Mouse (Mus musculus) left cerebral cortex, adult 11 months (tissue): ENCODE measurements around the gene Hexim2.

Experiments used
- DNase-seq: peaks from one replicate; pipeline ENCODE4 v3.0.0; 2022; ENCODE audit warnings: low spot score

Hexim2 gene

DNA sequence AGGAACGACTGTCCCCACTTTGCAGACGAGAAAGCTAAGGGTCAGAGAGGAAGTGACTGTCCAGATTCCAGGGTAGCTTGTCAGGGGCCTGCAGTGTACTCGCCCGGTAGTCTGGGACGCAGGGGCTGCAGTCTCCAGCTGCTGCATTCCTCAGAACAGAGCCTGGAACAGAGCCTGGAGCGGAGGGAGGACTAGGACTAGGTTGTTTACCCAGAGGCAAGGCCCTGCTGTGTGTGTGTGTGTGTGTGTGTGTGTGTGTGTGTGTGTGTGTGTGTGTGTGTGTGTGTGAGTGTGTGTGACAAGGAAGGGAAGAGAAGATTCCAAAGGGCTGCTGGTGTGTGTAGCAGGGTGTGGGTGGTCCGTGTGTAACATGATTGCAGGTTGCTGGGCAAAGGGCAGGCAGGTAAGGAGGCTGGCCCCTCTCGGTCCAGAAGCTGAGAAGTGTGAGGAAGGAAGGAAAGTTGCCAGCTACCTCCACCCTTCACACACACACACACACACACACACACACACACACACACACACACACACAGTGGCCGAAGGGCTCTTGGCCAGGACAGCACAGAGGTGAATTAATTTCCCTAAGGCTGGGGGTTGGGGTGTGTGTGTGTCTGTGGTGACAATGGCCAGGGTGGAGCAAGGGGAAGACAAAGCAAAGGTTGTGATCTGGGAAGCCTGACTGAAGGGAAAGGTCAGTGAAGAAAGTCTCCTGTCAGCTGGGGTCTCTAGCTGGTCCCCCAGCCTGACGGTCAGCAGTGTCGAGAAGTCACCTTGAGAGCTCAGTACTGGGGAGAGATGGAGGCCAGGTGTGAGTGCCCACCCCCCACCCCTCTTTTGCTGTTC is 9.1 kb downstream of the Hexim2 start:
- no peak for DNase-seq

GRCm38 (mm10) chr11:103141944-103142255 is 9.7 kb downstream of the Hexim2 start:
- DNase-seq, result no peak

DNA sequence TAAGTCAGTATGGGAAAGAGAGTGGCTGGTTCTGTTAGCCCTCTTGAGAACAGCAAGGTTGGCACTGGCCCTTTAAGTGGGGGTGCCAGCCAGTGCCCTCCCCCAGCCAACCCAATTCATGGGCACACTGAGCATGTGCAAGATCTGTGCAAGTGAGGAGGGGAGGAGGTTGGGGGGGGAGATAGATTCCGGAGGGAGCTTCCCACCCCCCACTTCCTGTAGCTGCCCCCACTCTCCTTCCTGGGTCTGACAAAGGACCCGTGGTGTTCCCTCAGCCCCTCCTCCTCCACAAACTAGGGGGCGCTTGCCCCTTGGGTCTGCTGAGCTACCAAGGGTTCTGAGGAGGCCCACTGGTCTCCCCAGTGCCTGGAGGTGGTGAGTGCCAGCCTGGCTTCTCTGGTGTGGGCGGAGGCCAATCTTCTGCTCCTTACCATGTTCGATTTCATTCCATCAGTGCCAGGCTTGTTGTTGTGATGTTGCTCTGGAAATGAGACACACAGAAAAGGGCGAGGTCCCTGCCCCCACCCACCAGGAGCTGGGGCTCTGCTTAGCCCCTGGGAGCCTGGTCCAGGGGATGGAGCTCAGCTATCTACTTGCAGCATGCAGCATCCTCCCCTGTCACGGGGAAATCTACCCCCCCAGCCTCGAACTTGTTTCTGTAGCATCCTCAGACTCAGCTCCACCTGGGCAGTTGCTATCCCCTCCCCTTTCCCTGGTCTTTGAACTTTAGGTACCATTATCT is 10.4 kb downstream of the Hexim2 start:
- DNase-seq, result peak; percentile 89

DNA sequence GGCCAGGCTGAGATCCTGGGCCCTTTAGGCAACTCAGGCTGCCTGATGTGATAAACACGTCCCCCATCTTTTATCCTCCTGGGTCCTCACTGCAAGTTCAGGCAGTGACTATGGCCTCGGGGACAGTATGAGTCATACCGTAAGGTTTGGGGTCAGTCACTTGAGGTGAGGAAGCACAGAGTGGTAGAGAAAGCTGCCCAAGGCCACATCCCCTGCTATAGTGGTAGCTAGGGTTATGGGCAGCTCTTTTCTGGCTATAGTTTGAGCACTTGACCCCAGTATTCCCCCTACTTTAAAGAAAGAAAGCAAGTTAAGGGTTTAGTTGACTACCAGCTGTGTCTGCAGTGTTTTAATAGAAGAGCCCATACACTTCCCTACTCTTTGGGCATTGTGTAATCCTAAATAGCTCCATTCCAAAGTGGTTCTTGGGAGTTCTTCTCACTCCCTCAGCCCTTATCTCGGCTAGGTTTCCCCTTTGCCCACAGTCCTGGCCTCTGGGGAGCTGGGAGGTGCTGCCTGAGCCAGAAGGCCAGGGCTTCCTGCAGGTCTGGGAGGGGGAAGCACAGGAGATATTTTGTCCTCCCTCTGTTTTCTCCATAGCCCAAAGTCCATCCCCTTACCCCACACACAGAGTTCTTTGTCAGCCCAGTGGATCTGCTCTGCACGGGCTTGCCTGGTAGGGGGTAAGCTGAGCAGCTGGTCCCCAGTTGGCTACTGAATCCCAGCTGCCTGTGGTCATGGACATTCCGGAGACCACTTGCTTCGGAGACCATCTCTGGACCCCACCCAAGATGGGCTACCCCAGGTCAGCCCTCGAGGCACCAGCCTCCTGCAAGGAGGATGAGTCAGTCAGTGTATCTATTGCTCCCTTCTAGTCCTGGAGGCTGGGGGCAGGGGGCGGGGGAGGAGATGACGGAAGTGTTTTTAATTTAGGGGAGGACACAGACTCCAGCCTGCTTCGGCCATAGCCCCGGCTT is 12.4 kb downstream of the Hexim2 start:
- no peak for DNase-seq

DNA sequence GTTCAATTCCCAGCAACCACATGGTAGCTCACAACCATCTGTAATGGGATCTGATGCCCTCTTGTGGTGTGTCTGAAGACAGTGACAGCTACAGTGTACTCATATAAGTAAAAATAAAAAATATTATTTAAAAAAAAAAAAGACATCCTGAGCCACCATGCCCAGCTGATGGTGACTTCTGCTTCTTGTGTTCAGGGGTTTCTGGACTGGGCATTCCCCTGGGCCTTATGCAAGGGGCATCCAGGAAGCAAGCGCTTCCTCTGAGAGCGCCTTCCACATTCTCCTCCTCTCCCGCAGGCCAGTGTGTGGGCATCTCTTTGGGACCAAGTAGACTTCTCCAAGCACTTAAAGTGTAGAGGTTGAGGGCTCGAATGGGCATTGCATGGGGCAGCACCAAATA is 14.2 kb downstream of the Hexim2 start:
- no peak for DNase-seq

- DNase-seq, result no peak
Observed at GRCm38 (mm10) chr11:103147766-103148165, 15.5 kb downstream of the Hexim2 start.

DNA sequence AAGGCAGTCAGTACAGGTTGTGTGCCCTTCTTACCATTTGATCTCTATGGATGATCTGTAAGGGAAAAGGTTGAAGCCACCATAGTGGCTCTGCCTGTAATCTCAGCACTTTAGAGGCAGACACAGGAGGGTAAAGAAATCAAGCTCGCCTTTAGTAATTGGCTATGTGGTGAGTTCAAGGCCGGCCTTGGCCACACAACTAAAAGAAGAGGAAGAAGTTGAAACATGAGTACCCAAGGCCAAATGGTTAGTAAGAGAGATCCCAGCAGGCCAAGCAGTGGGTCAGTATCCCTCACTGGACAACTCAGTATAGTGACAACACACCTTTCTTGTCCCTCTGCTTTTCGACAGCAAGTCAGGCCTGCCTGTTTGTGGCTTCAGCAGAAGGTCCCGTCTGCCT is 17.5 kb downstream of the Hexim2 start:
- no peak for DNase-seq

- peak; percentile 81 for DNase-seq
Observed at GRCm38 (mm10) chr11:103158621-103159478, 26.6 kb downstream of the Hexim2 start.

- no peak for DNase-seq
Observed at GRCm38 (mm10) chr11:103160738-103161137, 28.5 kb downstream of the Hexim2 start.

DNA sequence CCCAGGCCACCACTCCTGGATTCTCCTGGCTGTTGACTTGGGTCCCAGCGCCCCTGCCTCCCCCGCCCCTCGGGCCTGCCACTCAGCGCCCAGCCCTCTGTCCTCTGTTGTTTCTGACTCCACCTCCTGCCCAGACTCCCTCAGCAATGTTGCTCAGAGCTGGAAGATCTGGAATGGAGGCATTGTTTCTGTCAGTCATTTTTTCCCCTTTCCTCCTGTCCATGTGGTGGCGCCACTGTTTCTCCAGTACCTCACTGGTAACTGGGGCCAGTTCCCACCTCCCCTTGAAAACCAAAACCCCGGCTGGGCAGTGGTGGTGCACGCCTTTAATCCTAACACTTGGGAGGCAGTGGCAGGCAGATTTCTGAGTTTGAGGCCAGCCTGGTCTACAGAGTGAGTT is 29.2 kb downstream of the Hexim2 start:
- DNase-seq, result no peak

DNA sequence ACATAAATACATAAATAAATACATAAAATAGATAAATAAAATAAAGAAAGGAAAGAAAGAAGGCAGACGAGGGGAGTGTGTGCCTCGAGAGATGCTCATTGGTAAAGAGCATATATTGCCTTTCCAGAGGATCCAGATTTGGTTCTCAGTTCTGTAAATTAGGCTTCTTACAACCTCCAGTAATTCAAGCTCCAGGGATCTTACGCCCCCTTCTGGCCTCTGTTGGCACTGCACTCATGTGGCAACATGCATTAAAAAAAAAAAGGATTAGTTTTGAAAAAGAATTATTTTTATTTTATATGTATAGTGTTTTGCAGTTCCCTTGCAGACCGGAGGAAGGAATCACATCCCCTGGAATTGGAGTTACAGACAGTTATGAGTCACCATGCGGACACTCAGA is 29.9 kb downstream of the Hexim2 start:
- no peak for DNase-seq

- no peak for DNase-seq
Observed at GRCm38 (mm10) chr11:103164391-103164790, 32.2 kb downstream of the Hexim2 start.

- peak; percentile 71 for DNase-seq
Observed at GRCm38 (mm10) chr11:103168690-103169390, 36.6 kb downstream of the Hexim2 start.

GRCm38 (mm10) chr11:103169664-103170063 is 37.4 kb downstream of the Hexim2 start:
- DNase-seq, result no peak

- DNase-seq, result no peak
Observed at GRCm38 (mm10) chr11:103170111-103170493, 37.9 kb downstream of the Hexim2 start.

- DNase-seq, result no peak
Observed at GRCm38 (mm10) chr11:103170494-103171285, 38.5 kb downstream of the Hexim2 start, which contains the start of gene Fmnl1. Gene Fmnl1 (plus strand): TSS chr11:103171107.

GRCm38 (mm10) chr11:103171286-103171620 is 39.0 kb downstream of the Hexim2 start:
- DNase-seq, result no peak

DNA sequence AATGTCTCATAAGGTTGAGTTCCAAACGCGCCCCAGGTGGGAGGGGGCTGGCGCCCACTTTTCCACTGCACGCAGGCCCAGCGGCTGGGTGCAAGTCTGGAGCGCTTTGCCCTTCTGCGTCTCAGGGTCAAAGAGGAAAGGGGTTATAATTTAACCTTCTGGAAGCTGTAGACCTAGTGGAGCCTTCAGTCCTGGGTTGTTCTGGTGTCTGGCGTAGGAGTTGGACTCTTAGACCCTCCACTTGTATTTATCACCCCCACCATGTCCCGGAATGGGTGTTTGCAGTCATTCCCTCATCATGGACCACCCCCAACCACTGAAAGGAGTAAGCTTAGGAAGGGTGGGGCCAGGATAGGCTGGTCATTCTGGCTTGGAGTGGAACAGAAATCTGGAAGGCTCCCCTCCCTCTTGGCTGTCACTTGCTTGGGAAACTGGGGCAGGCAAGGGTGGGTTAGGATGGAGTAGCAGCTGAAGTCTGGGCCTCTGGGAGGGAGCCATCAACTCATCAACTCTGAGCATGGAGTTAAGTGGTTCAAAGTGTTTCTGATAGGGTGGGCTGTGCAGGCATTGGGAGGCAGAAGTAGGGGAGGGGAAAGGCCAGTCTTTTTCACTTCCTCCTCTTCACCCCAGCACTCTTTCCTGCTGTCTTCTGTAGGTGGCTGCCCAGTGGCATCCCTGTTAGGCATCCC is 39.6 kb downstream of the Hexim2 start:
- DNase-seq, result no peak

- DNase-seq, result no peak
Observed at GRCm38 (mm10) chr11:103172392-103173040, 40.3 kb downstream of the Hexim2 start.
